Mouse (Mus musculus): Measurements from ENCODE around the gene Plekha1. TPM values are rescaled to one million over a fixed set of nuclear protein-coding genes. Genes with fewer than 3 reads are reported as not detected.
A peak's percentile ranks its signal among the peaks of the same experiment; 100 is the strongest.

Gene Plekha1
- polyA plus RNA-seq, 1 experiment from 2014 or later: 50.0 TPM

- H3K9ac ChIP-seq: no peak overlapping the region
- no peaks in the 10 kb centered on the region for H3K9me3 ChIP-seq (replicated peaks)
- no peaks in the 10 kb centered on the region for H3K36me3 ChIP-seq
- peaks cover 27% of the 10 kb centered on the region for H3K4me1 ChIP-seq (replicated peaks)
- no peak overlapping the region for H3K27ac ChIP-seq
- ATAC-seq (replicated peaks; ENCODE audit: insufficient number of reproducible peaks, insufficient read depth, low FRiP score, low read depth): no peak
- H3K27me3 ChIP-seq: no peaks in the 10 kb centered on the region
- WGBS: 41% methylated on average over 11 of the region's 11 CpGs
- H3K4me3 ChIP-seq: no peak overlapping the region
- no peak overlapping the region for H3K4me2 ChIP-seq
Observed at GRCm38 (mm10) chr7:130860721-130861142, 4.8 kb upstream of the Plekha1 start.

- Histone ChIP-seq H3K27me3 (no peaks in the 10 kb centered on the region), H3K9me3 (replicated peaks) (no peaks in the 10 kb centered on the region), H3K27ac (no peak overlapping the region), H3K4me2 (no peak overlapping the region), H3K36me3 (no peaks in the 10 kb centered on the region), H3K4me1 (replicated peaks) (peaks cover 31% of the 10 kb centered on the region), H3K9ac (no peak overlapping the region), H3K4me3 (no peak overlapping the region)
- 58% methylated on average over 1 of the region's 1 CpGs for WGBS
- ATAC-seq (replicated peaks; ENCODE audit: insufficient number of reproducible peaks, insufficient read depth, low FRiP score, low read depth): no peak
Observed at GRCm38 (mm10) chr7:130862501-130862900, 3.1 kb upstream of the Plekha1 start.

- 59% methylated on average over 7 of the region's 7 CpGs for WGBS
- no peak overlapping the region for H3K27ac ChIP-seq
- no peaks in the 10 kb centered on the region for H3K36me3 ChIP-seq
- no peak overlapping the region for H3K9ac ChIP-seq
- no peaks in the 10 kb centered on the region for H3K9me3 ChIP-seq (replicated peaks)
- peaks cover 33% of the 10 kb centered on the region for H3K4me1 ChIP-seq (replicated peaks)
- H3K4me3 ChIP-seq: no peak overlapping the region
- H3K27me3 ChIP-seq: no peaks in the 10 kb centered on the region
- ATAC-seq (replicated peaks; ENCODE audit: insufficient number of reproducible peaks, insufficient read depth, low FRiP score, low read depth): no peak
- no peak overlapping the region for H3K4me2 ChIP-seq
Observed at GRCm38 (mm10) chr7:130864711-130865110, 845 bp upstream of the Plekha1 start.

GRCm38 (mm10) chr7:130866640-130867039 is 1.1 kb downstream of the Plekha1 start:
- Histone ChIP-seq H3K4me3 (peak overlapping the region; percentile 81), H3K9me3 (replicated peaks) (no peaks in the 10 kb centered on the region), H3K4me1 (replicated peaks) (peaks cover 21% of the 10 kb centered on the region), H3K27me3 (no peaks in the 10 kb centered on the region), H3K4me2 (peak overlapping the region; percentile 67), H3K27ac (peak overlapping the region; percentile 89), H3K36me3 (no peaks in the 10 kb centered on the region), H3K9ac (peak overlapping the region; percentile 92)
- 1% methylated on average over 13 of the region's 13 CpGs for WGBS
- no peak for ATAC-seq (replicated peaks; ENCODE audit: insufficient number of reproducible peaks, insufficient read depth, low FRiP score, low read depth)

DNA sequence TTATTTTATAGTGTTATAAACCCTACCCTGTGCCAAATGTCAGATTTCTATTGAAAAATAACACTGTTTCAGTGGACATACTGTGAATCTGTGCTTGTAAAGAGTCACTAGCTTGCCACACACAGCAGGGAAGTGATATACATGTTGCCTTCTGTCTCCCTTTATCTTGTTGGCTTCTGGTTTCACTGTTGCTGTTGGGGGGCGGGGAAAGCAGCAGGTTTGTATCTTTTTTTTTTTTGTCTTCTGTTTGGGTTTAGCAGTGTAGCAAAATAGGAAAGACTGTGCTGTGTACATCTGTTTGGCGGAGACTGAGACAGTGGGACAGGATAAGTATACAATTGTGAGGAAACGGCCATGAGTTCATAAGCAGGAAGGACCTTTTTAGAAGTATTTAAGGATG is 1.7 kb downstream of the Plekha1 start:
- H3K9me3 ChIP-seq (replicated peaks): no peaks in the 10 kb centered on the region
- H3K27ac ChIP-seq: peak overlapping the region; percentile 47; the same call in 1 of the 2 replicates
- H3K27me3 ChIP-seq: no peaks in the 10 kb centered on the region
- peaks cover 21% of the 10 kb centered on the region for H3K4me1 ChIP-seq (replicated peaks)
- peak overlapping the region; percentile 81 for H3K4me3 ChIP-seq
- H3K4me2 ChIP-seq: peak overlapping the region; percentile 67
- no peaks in the 10 kb centered on the region for H3K36me3 ChIP-seq
- 0 out of 2 replicates have a peak overlapping the region, but pooled peaks have one; percentile 7 for H3K9ac ChIP-seq
- 48% methylated on average over 3 of the region's 3 CpGs for WGBS
- ATAC-seq (replicated peaks; ENCODE audit: insufficient number of reproducible peaks, insufficient read depth, low FRiP score, low read depth): no peak

DNA sequence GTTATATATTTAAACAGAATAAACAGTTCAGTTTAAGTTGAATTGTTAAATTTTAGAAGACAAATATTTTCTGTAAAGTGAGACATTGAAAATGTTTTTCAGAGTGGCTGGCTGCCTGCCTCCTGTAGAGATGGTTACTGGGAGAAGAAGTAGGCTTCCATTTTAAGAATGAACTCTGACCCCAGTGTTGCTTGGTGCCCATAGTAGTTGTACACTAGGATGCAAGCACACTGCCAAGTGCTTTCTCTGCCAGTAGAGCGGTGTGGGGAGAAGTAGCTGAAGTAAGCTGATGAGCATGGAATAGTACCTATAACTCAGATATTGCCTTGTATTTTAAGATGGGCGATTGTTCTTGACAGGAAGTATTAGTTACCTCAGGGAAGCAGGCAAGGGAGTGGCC is 18.6 kb downstream of the Plekha1 start:
- no peak overlapping the region for H3K27ac ChIP-seq
- ATAC-seq (replicated peaks; ENCODE audit: insufficient number of reproducible peaks, insufficient read depth, low FRiP score, low read depth): no peak
- no peak overlapping the region for H3K9ac ChIP-seq
- peaks cover 21% of the 10 kb centered on the region for H3K4me1 ChIP-seq (replicated peaks)
- H3K9me3 ChIP-seq (replicated peaks): no peaks in the 10 kb centered on the region
- H3K36me3 ChIP-seq: peaks cover 15% of the 10 kb centered on the region; the same call in 1 of the 2 replicates
- H3K4me3 ChIP-seq: no peak overlapping the region
- no peaks in the 10 kb centered on the region for H3K27me3 ChIP-seq
- WGBS: 90% methylated on average over 2 of the region's 2 CpGs
- H3K4me2 ChIP-seq: no peak overlapping the region

DNA sequence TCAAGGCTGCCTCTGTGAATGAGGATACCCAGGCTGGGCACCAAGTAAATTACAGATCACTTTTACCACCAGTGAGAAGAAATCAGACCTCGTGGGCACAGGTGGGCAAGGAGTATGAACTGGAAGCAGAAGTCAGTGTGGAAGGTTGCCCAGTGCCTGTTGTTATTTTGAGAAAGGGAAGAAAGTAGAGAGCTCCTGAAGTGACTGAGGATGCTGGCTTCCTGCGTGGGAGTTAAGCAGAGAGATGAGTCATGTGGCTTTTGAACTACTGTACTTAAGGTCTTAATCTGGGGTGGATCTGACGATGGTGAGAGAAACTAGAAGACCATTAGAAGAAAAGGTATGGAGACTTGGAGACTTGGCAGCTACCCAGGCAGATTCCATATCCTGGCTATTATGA is 20.7 kb downstream of the Plekha1 start:
- Histone ChIP-seq H3K27me3 (no peaks in the 10 kb centered on the region), H3K9ac (no peak overlapping the region), H3K27ac (no peak overlapping the region), H3K36me3 (peaks cover 10% of the 10 kb centered on the region; the same call in 1 of the 2 replicates), H3K9me3 (replicated peaks) (no peaks in the 10 kb centered on the region), H3K4me3 (no peak overlapping the region), H3K4me1 (replicated peaks) (peaks cover 28% of the 10 kb centered on the region), H3K4me2 (no peak overlapping the region)
- WGBS: 53% methylated on average over 3 of the region's 3 CpGs
- ATAC-seq (replicated peaks; ENCODE audit: insufficient number of reproducible peaks, insufficient read depth, low FRiP score, low read depth): no peak

DNA sequence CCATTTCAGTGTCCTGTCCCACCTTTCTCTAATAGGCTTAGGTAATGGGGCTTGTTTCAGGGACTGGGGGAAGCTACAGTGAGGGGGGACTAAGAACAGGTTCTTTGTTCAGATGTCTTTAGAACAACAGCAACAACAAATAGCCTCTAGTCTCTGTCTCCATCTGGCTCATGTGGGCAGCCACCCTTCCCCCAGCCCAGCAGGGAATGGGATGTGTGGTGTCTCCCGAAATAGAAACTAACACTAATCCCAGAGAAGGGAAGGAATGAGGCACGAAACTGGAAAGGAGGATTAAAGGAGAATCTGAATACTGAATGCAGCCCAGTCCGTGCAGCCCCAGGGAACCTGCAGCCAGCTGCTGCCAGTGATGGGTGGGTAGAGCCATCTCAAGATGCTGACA is 22.4 kb downstream of the Plekha1 start:
- no peaks in the 10 kb centered on the region for H3K27me3 ChIP-seq
- H3K4me2 ChIP-seq: peak overlapping the region; percentile 24
- ATAC-seq (replicated peaks; ENCODE audit: insufficient number of reproducible peaks, insufficient read depth, low FRiP score, low read depth): 0 out of 2 replicates have a peak, but pooled peaks have one; percentile 47
- peak overlapping the region; percentile 82 for H3K27ac ChIP-seq
- H3K4me3 ChIP-seq: no peak overlapping the region
- 25% methylated on average over 3 of the region's 3 CpGs for WGBS
- H3K4me1 ChIP-seq (replicated peaks): peaks cover 28% of the 10 kb centered on the region
- peaks cover 16% of the 10 kb centered on the region for H3K36me3 ChIP-seq
- 0 out of 2 replicates have a peak overlapping the region, but pooled peaks have one; percentile 21 for H3K9ac ChIP-seq
- H3K9me3 ChIP-seq (replicated peaks): no peaks in the 10 kb centered on the region

- Histone ChIP-seq H3K9ac (no peak overlapping the region), H3K27me3 (no peaks in the 10 kb centered on the region), H3K36me3 (peaks cover 14% of the 10 kb centered on the region), H3K4me3 (no peak overlapping the region), H3K4me1 (replicated peaks) (peaks cover 28% of the 10 kb centered on the region), H3K9me3 (replicated peaks) (no peaks in the 10 kb centered on the region), H3K27ac (0 out of 2 replicates have a peak overlapping the region, but pooled peaks have one; percentile 1), H3K4me2 (no peak overlapping the region)
- WGBS: 6% methylated on average over 2 of the region's 2 CpGs
- ATAC-seq (replicated peaks; ENCODE audit: insufficient number of reproducible peaks, insufficient read depth, low FRiP score, low read depth): no peak
Observed at GRCm38 (mm10) chr7:130890871-130891270, 25.3 kb downstream of the Plekha1 start.

- Histone ChIP-seq H3K4me3 (no peak overlapping the region), H3K4me2 (no peak overlapping the region), H3K9ac (no peak overlapping the region), H3K27me3 (no peaks in the 10 kb centered on the region), H3K4me1 (replicated peaks) (peaks cover 18% of the 10 kb centered on the region), H3K27ac (no peak overlapping the region), H3K36me3 (peaks cover 25% of the 10 kb centered on the region), H3K9me3 (replicated peaks) (no peaks in the 10 kb centered on the region)
- WGBS: 73% methylated on average over 6 of the region's 6 CpGs
- ATAC-seq (replicated peaks; ENCODE audit: insufficient number of reproducible peaks, insufficient read depth, low FRiP score, low read depth): no peak
Observed at GRCm38 (mm10) chr7:130892973-130893372, 27.4 kb downstream of the Plekha1 start.

- no peak for ATAC-seq (replicated peaks; ENCODE audit: insufficient number of reproducible peaks, insufficient read depth, low FRiP score, low read depth)
- Histone ChIP-seq H3K36me3 (peaks cover 37% of the 10 kb centered on the region), H3K9me3 (replicated peaks) (no peaks in the 10 kb centered on the region), H3K4me2 (no peak overlapping the region), H3K27ac (no peak overlapping the region), H3K27me3 (no peaks in the 10 kb centered on the region), H3K4me3 (no peak overlapping the region), H3K4me1 (replicated peaks) (peaks cover 7% of the 10 kb centered on the region), H3K9ac (no peak overlapping the region)
- 83% methylated on average over 9 of the region's 9 CpGs for WGBS
Observed at GRCm38 (mm10) chr7:130894931-130895617, 29.5 kb downstream of the Plekha1 start.

DNA sequence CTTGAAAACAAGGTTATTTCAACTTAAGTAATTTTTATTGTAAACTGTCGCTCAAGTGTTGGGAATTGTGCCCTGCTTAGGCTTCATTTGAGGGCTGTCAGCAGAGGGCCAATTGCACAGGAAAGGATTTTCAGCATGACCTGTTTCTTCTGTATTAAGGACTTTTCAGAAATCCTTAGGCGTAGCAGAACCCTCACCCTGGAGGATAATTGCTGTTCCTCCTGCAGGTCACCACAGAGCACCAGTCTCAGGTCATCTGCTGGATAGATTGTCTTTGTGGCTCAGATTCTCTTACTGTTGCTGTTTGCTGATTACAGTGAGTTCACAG is 30.0 kb downstream of the Plekha1 start:
- ATAC-seq (replicated peaks; ENCODE audit: insufficient number of reproducible peaks, insufficient read depth, low FRiP score, low read depth): no peak
- WGBS: 93% methylated on average over 2 of the region's 2 CpGs
- Histone ChIP-seq H3K27me3 (no peaks in the 10 kb centered on the region), H3K4me1 (replicated peaks) (peaks cover 3% of the 10 kb centered on the region), H3K4me2 (no peak overlapping the region), H3K4me3 (no peak overlapping the region), H3K27ac (no peak overlapping the region), H3K9ac (no peak overlapping the region), H3K36me3 (peaks cover 41% of the 10 kb centered on the region), H3K9me3 (replicated peaks) (no peaks in the 10 kb centered on the region)

Measured in heart, embryonic 15.5 days (tissue).